Mouse (Mus musculus) cerebral cortex, adult 2 months (tissue): ENCODE results near the gene Enpp1.

Experiments used
- WGBS: fragments of 180-500 bp; shearing (Covaris S2); methylation state at CpG from one replicate; pipeline ENCODE4 v1.1.7; 2018; 5-methylcytosine and 5-hydroxymethylcytosine counted together

Enpp1 gene

DNA sequence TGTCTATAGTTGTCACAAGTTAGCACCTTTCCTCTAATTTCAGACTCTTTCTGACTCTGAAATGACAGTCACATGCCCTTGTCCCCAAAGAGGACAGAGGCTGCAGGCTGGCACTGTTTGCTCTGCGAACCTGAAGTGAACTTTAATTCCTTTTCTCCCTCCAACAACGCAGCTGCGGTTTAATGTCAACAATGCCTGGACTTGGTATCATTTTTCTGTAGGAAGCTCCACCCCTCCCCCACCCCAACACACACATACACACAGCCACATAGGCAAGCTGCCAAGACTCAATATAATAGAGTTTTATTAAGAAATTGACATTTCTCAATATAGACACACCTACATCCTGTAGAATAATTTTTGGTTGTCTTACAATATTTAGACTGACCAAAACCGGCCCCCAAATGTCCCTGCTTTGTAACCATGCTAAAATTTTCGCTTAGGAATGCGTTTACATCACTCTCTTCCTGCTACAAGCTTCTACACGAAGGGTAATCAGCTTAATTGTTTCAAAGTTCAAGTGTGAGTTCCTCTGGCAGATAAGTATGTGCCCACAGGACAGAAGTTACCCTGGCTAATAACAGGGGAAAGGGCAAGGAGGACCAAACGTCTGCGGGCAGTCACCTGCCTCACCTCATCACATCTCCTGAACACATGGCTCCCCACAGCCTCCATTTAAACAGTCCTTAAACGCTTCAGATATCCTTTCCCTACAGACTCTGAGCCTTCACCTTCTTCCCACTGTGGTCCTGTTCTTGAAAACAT, 73.5 kb downstream of the Enpp1 start:
- WGBS, result 69% methylated on average over 10 of the region's 10 CpGs

GRCm38 (mm10) chr10:24636986-24637385, 75.0 kb downstream of the Enpp1 start:
- 95% methylated on average over 2 of the region's 2 CpGs for WGBS

GRCm38 (mm10) chr10:24635884-24636283, 76.1 kb downstream of the Enpp1 start:
- whole genome bisulfite sequencing, result 93% methylated on average over 10 of the region's 10 CpGs

DNA sequence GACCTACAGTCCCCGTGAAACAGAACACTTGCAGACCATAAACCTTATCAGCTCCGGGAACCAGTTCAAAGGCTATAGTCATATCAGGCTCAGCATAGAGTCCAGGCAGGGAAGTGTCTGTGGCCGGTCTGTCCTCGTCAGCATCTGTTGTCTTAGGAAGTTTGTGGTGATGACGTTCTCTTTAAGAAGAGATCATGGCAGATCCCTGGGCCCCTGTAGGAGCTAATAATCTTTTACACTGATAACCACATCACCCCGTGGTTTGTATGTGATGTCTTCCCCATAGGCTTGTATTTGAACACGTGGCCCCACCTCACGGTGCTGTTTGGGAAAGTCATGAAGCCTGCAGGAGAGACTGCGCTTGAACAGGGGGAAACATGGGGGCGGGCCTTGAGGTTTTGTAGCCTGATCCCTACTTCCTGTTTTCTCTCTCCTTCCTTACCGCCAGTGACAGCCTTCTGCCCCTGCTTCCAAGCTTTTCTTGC, 76.6 kb downstream of the Enpp1 start:
- 87% methylated on average over 11 of the region's 11 CpGs for WGBS

GRCm38 (mm10) chr10:24634288-24634687, 77.7 kb downstream of the Enpp1 start:
- WGBS, result 60% methylated on average over 9 of the region's 9 CpGs

DNA sequence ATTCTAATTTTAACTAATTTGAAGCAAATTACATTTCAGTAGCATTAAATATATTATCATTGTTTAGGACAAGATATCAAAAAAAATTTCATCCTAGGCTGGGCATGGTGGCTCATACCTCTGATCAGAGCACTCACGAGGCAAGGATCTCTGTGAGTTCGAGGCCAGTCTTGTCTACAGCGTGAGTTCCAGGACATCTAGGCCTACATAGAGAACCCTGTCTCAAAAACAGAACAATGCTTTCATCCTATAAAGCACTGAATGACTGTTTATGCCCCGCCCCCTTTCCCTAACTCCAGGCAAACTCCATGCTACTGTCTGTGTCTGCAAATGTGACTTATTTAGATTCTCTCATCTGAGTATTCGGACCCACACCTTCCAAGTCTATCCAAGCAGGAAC, 80.8 kb downstream of the Enpp1 start:
- 91% methylated on average over 5 of the region's 5 CpGs for WGBS

DNA sequence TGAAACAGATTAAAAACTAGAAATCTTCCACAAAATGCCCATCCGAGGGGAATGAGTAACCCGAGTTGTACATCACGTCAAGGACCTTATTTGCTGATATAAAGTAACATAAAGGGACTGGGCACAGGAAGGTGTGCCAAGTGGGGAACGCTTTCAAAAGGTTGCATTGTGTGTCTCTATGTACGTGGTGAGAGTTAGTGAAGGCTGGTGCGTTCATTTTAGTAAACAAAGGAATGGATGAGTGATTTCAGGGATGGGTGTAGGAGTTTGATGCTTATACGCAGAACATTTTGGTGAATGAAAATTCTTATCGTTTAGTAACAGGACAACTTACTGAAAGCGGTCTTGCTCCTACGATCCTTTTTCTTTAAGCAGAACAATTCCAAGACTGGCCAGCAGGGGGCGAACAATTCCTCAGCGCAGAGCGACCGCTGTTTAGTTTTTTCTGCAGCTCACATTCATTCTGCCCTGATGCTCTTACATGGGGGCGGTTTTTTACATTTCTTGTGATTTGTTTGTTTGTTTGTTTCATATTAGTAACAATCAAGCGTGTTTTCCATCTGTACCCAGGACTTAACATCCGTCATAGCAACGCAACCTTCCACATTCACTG, 81.4 kb downstream of the Enpp1 start:
- 18% methylated on average over 18 of the region's 18 CpGs for WGBS

GRCm38 (mm10) chr10:24629086-24629720, 82.8 kb downstream of the Enpp1 start:
- WGBS, result 81% methylated on average over 9 of the region's 9 CpGs

DNA sequence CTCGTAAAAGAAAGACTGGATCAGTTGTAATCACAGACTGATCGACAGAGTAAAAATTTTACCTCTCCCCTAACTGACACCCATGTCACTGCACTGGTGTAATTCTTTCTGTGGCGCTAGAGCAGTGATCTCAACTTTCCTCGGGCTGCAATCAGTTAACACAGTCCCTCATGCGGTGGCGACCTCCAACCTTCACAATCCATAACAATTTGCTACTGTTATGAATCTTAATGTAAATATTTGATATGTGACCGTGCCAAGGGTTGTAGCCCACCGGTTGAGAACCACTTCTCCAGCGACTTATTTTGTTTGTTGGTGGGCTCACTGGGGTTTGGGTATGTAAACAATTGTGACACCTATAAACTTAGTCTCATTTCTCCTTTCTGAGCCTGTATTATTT, 83.5 kb downstream of the Enpp1 start:
- WGBS, result 87% methylated on average over 9 of the region's 9 CpGs

GRCm38 (mm10) chr10:24627262-24627661, 84.7 kb downstream of the Enpp1 start:
- WGBS, result 78% methylated on average over 12 of the region's 12 CpGs

DNA sequence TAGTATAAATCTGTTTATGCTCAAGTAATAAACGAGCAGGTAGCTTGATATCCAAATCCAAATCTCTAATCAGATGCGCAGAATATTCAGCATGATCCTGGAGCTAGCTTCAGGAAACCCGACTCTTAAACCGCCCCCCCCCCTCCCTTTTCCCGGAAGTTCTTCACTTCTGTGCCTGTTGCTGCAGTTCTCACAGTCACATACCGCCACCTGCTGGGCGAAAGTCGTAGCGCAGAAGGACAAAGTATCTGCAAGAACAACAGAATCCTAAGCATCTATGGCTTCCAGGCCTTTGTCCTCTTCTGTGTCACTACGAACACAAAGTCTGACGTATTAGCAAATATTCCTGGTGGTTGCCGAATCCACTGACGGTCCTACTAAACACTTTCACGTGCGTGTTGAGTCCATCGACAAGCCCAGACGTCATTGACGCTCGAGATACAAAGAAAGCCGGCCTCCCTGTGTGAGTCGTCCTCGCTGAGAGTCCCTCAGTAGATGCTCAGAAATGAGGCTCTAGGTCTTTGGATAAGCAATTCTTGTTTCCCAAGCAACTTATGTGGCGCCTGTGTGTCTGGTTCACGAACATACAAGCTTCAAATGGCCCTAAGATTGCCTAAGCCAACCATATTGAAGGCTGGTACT, 86.8 kb downstream of the Enpp1 start:
- 37% methylated on average over 24 of the region's 24 CpGs for WGBS

GRCm38 (mm10) chr10:24622586-24622985, 89.4 kb downstream of the Enpp1 start:
- WGBS, result 27% methylated on average over 7 of the region's 7 CpGs

GRCm38 (mm10) chr10:24621572-24621971, 90.4 kb downstream of the Enpp1 start:
- WGBS, result 31% methylated on average over 9 of the region's 9 CpGs

- WGBS, result 100% methylated on average over 1 of the region's 1 CpGs
Observed at GRCm38 (mm10) chr10:24616572-24616971, 95.4 kb downstream of the Enpp1 start.

- WGBS, result 90% methylated on average over 6 of the region's 6 CpGs
Observed at GRCm38 (mm10) chr10:24615799-24616198, 96.2 kb downstream of the Enpp1 start.

DNA sequence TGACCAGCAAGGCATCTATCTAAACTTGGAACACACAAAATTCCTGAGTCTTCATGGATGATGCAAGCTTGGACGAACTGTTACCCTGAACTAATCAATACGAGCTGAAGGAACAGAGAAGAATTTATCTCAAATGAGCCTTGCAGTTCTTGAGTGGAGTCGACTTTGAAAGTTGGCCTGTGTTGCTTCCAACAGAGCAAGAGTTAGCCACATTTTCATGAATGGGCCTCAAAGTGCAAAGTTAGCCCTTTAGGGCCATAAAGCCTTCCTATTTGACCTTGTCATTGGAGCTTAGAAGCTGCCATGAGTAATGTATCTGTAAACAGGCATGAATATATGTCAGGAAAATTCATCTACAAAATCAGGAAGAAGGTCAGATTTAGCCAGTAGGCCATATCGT, 97.2 kb downstream of the Enpp1 start:
- 97% methylated on average over 4 of the region's 4 CpGs for WGBS

GRCm38 (mm10) chr10:24609766-24610165, 102.2 kb downstream of the Enpp1 start:
- WGBS, result 70% methylated on average over 9 of the region's 9 CpGs

DNA sequence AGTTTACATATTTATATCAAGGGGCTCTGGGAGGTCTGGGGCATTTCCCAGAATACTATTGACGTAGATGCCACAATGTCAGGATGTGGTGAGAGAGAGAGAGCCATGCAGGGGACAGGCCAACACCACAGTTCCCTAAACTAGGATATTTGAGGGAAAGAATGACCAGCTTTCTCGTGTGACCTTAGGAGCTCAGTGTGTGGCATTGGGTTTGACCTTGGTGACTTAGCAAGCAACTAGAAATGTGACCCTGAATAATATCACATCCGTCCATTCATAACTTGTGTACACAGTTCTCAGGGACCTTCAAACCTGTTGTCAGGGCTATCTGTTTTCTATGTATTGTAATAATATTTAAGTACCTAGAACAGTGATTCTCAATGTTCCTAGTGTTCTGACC, 102.8 kb downstream of the Enpp1 start:
- WGBS, result 96% methylated on average over 3 of the region's 3 CpGs

- 85% methylated on average over 2 of the region's 2 CpGs for WGBS
Observed at GRCm38 (mm10) chr10:24603035-24603434, 108.9 kb downstream of the Enpp1 start.

- WGBS, result 77% methylated on average over 5 of the region's 5 CpGs
Observed at GRCm38 (mm10) chr10:24599802-24600201, 112.2 kb downstream of the Enpp1 start.

GRCm38 (mm10) chr10:24598693-24599092, 113.3 kb downstream of the Enpp1 start:
- 89% methylated on average over 6 of the region's 6 CpGs for whole genome bisulfite sequencing

GRCm38 (mm10) chr10:24597789-24598188, 114.2 kb downstream of the Enpp1 start:
- 73% methylated on average over 4 of the region's 4 CpGs for WGBS
